Mouse (Mus musculus) adrenal gland, postnatal 10 days (tissue): Measurements from ENCODE around the gene Csrnp1. TPM values are rescaled to one million over a fixed set of nuclear protein-coding genes. Genes with fewer than 3 reads are reported as not detected.

Experiments
- DNase-seq: peaks from one replicate; pipeline ENCODE4 v3.0.0; 2021; ENCODE audit warnings: mixed read lengths
- total RNA-seq, 2 experiments: library from RNA; stranded (reverse); gene quantifications; 2 replicates each; pipeline ENCODE4 v1.2.3; 2021

Gene Csrnp1
- total RNA-seq, 2 experiments from 2014 or later: 11.9 to 24.0 TPM

- DNase-seq: no peak
These were observed 42.6 kb downstream of the Csrnp1 start for GRCm38 (mm10) chr9:119941861-119942260.

- no peak for DNase-seq
These were observed 43.1 kb downstream of the Csrnp1 start for GRCm38 (mm10) chr9:119941407-119941806.

GRCm38 (mm10) chr9:119939646-119940045 is 44.8 kb downstream of the Csrnp1 start:
- DNase-seq: no peak

GRCm38 (mm10) chr9:119938496-119938895 is 46.0 kb downstream of the Csrnp1 start:
- DNase-seq: no peak

- peak; percentile 97 for DNase-seq
These were observed 47.3 kb downstream of the Csrnp1 start, which contains the start of the genes Gorasp1 and Ttc21a for GRCm38 (mm10) chr9:119937005-119937773. Gene Gorasp1, minus strand, starts transcription at chr9:119937565. Gene Ttc21a, plus strand, starts transcription at chr9:119937606.

- no peak for DNase-seq
These were observed 50.8 kb downstream of the Csrnp1 start for GRCm38 (mm10) chr9:119933675-119934074.

- peak; percentile 56 for DNase-seq
These were observed 52.1 kb downstream of the Csrnp1 start for GRCm38 (mm10) chr9:119932358-119932757.

- DNase-seq: no peak
These were observed 58.0 kb downstream of the Csrnp1 start for GRCm38 (mm10) chr9:119926497-119926896.

GRCm38 (mm10) chr9:119925729-119926128 is 58.7 kb downstream of the Csrnp1 start:
- DNase-seq: no peak

GRCm38 (mm10) chr9:119925120-119925657 is 59.3 kb downstream of the Csrnp1 start:
- DNase-seq: no peak

- DNase-seq: no peak
These were observed 61.0 kb downstream of the Csrnp1 start for GRCm38 (mm10) chr9:119923462-119923861.

Other genes starting within 250 kb of the Csrnp1 start
- under 1 TPM; 0.12 TPM for gene Scn11a, start 159.2 kb downstream of the Csrnp1 start, total RNA-seq
- gene Wdr48, start 89.8 kb downstream of the Csrnp1 start, total RNA-seq: 10 to 100 TPM; 35.6 to 48.6 TPM
- 10 to 100 TPM; 18.9 to 25.7 TPM for gene Gorasp1, start 47.1 kb downstream of the Csrnp1 start, total RNA-seq
- under 1 TPM; 0.21 to 0.33 TPM for gene Ttc21a, start 47.1 kb downstream of the Csrnp1 start, total RNA-seq
- gene Xirp1, start 38.9 kb upstream of the Csrnp1 start, total RNA-seq: 1 to 10 TPM; 3.1 to 7.4 TPM
- gene Cx3cr1, start 85.2 kb upstream of the Csrnp1 start, total RNA-seq: 1 to 10 TPM; 2.4 to 3.8 TPM
- not detected for gene Ccr8, start 107.5 kb upstream of the Csrnp1 start, total RNA-seq
- 10 to 100 TPM; 20.3 to 21.5 TPM for gene Slc25a38, start 125.7 kb upstream of the Csrnp1 start, total RNA-seq
- gene Rpsa, start 143.0 kb upstream of the Csrnp1 start, total RNA-seq: 100 to 1,000 TPM; 879 to 949 TPM
- under 1 TPM; 0.09 to 0.27 TPM for gene Mobp, start 165.0 kb upstream of the Csrnp1 start, total RNA-seq